Mouse (Mus musculus) bone marrow, adult 2 months (tissue): Measurements from ENCODE around the gene Fam172a.

Experiments used
- CTCF ChIP-seq: fragments of 200-500 bp; IDR thresholded peaks from 2 replicates; pipeline ENCODE4 v1.5.1; 2011; ENCODE audit warnings: low read length, control low read depth; ENCODE audit not compliant: control insufficient read depth, insufficient read depth
- POLR2A ChIP-seq: fragments of 200-500 bp; IDR thresholded peaks from 2 replicates; pipeline ENCODE4 v1.6.1; 2011; ENCODE audit warnings: low read depth, mild to moderate bottlenecking, control low read depth, low read length, borderline replicate concordance; ENCODE audit not compliant: control insufficient read depth

GRCm38 (mm10) chr13:78045116-78045515, 343.3 kb downstream of the Fam172a start:
- TF ChIP-seq POLR2A (no peak), CTCF (no peak)
